Mouse (Mus musculus) spleen, postnatal 4 days (tissue): ENCODE results near the gene Edf1.
A peak's percentile ranks its signal among the peaks of the same experiment; 100 is the strongest.
"Not testable (repeated sequence)": the region's sequence is repeated elsewhere in the genome, so short reads cannot be mapped to it uniquely, and the experiment has no call there.

Experiments used
- DNase-seq, 2 experiments: peaks; one replicate each; pipeline ENCODE4 v3.0.0; 2022; ENCODE audit warnings: low spot score in 2 of 2

Gene Edf1

DNA sequence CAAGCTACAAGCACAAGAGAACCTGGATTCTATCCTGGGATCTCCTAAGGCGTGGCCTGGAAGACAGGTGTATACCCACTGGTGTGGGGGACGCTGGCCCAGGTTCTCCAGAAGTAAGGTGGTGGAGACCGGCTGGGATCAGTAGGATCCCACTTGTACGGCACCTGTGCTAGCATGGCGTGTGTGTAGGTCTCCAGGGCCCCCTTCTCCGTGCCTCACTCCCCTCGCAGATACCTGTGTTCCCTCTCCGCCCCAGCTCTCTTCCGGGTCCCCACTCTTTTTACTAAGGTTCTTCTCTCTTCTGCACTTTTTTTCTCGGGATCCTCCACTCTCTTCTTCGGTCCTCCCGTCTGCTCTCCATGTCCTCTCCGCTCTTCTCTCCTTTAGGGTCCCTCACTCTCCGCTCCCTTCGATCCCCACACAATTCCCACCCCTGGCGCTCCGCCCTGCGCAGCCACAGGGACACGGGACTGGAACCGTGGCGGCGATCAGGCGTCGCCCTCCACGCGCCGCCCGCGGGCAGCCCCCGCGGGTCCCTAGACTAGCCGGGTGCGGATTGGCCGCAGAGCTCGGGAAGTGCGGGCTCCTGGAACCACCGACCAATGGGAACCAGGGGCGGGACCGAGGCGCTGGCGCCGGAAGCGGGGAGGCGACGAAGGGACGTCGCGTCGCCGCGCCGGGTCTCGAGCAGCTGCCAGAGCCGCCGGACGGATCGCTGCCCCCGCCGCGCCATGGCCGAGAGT, at the start of gene Edf1:
Gene Edf1 (plus strand): TSS at position 627 of the 743 bp plus-strand sequence.
- DNase-seq: peak; percentile 93 to 96

DNA sequence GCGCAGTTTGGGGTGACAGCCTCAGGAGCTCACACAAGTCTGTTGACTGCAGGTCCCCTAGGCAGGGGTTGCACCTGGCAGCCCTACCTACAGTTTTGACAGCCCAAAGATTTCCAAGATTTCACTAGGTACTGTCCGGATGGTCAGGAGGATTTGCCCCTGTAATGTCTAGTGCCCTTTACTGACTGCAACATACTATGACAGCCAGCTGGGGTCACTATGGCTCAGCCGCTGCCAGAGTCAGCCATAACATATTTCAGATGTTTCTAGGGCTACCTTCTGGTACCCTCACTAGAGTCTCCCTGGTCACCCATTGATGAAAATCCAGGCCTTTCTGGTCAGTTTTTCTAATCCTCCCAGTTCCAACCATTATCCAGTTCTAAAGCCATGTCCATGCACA, 47.7 kb upstream of the Edf1 start:
- DNase-seq: no peak

DNA sequence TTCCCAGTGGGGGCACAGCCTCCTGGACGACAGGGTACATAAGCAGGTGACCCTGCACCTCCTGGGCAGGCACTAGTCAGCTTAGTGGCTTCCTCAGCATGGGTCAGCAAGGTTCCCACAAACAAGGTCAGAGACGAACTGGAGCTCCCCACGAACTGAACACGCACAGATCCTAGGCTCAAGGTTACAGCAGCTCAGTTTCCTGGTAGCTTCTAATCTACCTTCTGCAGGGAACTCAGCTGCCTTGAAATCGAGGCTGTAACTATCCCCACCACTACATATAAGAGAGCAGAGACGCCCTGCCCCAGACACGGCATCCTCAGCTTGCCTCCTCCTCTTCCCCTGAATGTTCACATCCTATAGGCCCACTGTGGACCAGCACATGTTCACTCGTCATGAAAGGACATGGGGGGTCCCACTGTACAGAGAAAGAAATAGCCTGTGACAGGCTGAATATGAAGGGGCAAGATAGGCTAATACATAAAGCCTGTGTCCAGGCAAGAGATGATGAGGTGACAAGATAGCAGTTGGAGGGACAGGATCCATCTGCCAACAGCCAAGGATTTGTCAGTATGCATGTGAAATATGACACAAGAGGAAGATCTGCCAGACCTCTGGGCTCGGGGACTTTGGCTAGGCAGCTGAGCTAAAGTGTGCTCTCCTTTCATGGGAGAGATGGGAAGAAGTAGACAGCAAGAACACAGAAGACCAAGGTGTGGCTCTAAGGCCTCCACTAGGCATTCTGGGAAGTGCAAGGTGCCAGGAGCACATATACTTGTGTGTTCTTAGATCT, 30.9 kb upstream of the Edf1 start:
- no peak for DNase-seq

DNA sequence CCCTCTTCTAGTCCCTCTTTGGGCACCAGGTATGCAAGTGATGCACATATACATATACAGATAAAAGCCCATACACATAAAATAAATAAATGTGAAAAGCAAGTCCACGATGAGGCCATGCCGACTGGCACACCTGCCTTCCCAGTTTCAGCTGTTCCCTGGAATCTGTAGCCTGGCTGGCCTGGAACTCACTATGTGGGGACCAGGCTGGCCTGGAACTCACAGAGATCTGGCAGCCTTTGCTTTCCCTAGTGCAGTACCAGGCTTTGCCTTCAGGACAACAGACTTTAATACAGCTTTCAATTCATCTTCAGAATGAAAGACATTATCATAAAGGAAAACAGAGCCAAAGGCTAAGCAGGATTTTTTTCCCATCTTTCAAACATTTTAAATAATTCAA, 23.9 kb upstream of the Edf1 start:
- no peak for DNase-seq

DNA sequence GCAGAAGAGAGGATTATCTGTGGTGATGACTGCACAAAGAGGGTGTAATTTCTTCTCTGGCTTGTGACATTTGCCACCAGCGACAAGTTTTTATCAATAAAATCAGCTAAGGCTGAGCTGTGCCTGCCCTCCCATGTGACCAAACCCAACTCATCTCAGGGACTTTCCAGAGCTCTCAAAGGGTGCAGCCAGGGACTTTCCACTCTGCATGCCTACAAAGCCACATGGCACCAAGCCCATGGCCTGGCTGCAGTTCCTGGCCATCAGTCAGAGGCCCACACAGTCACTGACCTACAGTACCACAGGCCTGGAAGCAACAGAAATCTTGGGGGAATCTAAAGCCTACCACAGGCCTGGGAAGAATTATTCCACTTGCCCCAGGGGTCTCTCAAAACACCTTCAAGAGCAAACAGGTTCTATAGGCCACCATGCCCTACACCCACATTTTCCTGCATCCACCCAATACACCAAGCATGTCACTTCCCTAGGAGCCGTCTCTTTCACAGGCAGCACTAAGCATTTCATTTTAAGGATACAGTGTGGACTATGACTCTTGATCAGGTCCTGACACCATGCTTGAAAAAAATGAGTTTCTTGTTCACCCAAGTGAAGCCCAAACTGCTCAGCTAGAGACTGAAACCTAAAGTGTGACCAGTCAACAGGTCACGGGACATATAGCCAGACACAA, 23.3 kb upstream of the Edf1 start:
- peak in 1 of 2 experiments; percentile 38 for DNase-seq

DNA sequence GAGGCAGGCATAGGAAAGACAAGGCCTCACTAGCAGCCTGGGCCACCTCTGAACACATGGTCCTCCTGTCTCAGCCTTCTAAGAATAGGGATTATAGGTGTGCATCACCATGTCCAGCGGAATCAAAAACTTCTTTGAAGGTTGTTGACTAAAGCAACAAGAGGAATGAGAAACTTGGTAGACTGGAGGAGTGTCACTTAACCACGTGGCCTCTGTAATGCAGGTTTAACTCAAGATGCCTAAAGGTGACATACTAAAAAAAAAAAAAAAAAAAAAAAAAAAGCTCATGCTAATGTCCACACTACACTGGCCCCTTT, 22.8 kb upstream of the Edf1 start:
- no peak for DNase-seq

DNA sequence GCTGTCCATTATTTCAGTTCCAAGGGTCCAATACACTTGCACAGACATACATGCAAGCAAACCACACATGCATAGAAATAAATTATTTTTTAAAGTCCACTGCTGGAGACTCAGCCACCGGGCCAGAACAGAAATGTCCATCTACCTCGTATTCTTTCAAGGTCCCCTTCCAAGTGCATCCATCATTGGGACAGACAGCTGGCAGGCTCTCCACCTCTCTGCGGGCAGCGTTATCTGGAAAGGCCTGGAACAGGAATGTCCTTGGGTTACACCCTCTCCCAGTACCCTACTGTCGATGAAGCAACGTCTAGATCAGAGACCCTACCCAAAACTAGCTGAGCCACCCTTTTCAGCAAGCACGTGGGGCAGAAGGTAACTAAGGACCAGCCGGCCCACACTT, 21.1 kb upstream of the Edf1 start:
- DNase-seq: no peak

DNA sequence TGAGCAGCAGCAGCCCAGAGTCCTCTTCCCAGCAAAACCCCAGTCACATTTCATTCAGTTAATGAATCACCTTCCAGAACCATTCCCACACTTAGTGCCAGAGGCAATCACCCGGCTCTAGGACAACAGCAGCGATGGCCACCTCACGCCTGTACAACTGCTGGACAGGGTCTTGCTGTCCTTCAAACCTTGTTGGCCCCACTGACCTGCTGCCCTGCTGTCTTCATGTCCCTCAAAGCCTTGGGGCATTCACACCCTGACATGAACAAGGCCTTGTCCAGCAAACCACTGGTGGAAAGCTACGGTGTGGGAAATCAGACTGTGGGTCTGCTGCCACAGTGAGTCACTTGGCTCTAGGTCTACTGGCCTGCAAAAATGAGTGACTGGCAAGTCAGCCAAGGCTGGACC, 17.1 kb upstream of the Edf1 start:
- peak in 1 of 2 experiments; percentile 54 for DNase-seq

DNA sequence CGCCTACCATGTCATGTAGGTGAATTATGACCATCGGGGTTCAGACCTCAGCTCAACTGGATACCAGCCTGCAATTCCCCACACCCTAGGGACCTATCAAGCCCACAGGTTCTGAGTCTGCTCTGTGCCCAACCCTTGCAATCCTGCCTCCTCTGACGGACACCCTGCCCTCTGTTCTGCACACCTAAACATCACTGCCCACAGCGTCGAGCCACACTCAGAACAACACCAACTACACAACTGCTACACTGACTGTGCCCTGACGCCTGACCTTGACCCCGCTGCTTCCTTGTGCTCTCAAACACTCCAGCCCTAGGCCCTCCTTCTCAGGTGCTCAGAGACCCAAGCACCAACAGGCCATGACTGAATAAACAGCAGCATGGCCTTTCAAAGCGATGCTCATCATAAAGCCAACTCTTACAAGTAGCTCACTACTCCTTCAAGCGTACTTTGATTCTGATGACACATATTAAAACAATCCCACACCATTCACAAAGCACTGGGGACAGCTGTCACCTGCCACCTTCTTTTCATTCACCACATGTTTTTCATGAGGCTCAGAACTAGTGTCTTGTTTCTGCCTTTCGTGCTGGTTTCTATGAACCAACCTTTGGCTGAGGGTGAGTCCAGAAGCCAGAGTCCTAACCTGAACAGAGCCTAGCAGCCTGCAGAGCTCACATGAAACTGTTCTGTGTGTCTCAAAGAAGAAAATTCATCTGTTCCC, 15.8 kb upstream of the Edf1 start:
- peak in 1 of 2 experiments; percentile 57 for DNase-seq

DNA sequence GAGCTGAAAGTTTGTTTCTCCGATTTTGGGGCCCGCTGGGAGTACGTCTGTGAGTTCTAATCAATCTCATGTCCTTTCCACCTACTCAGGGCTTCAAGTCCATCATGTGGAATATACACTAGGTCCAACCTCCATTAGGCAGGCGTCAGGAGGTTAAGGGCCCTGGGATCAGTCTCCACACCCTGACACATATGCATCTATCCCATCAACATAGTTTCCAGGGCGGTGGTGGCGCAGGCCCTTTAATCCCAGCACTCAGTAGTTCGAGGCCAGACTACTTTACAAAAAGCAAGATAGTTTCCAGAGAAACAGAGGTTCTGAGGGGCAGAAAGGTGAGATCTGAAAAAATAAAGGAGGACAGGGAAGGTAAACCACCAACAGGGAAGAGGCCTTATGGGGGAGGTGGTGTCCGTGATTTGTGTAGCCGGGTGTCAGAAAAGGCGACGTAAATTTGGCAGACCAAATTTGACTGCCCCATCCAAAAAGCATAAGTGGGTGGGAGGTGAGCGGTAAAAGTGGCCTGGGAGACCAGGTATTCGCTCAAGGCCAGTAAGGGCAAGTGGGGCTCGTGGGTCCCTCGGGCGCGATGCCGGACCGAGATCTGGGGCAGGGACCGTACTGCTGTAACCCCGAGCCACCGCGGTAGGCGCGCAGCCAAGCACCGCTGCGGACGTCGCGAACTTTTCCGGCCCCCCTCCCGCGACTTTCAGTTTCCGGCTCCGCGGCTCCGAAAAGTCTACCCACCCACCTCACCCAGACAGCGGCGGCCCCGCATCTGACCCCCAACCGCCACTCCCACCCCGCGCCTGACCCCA, 11.4 kb upstream of the Edf1 start:
- DNase-seq: no peak

DNA sequence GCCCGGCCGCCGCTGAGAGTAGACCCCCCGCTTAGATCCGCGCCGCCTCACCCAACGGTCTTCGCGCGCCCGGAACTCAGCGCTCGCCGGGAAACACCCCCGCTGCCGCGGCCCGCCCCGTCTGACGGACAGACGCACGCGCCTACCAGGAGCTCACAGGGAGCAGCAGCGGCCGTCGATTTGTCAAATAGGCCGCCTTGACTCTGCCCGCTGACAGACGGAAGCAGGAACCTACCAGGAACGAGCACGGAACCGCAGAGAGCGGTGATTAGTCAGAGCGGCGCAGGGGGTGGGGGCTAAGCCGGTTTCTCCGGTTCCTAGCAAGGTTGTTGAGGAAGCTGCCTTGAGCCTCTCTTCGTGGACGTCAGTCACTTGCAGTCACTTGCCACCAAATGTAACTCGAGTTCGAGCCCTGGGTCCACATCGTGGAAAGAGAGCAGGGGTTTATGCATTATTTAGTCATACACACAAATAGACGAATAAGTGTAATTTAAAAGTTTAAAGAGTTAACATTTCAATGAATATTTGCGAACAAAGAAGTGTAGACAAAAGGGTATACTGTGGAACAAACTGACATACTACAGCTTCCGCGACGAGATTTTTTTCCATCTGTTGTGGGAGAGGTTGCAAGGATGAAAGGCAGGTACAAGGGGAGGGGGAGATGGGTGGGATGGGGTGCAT, 10.7 kb upstream of the Edf1 start, which contains the start of gene Traf2:
Gene Traf2 (minus strand): TSS at position 130 of the 681 bp plus-strand sequence.
- DNase-seq: peak; percentile 98

DNA sequence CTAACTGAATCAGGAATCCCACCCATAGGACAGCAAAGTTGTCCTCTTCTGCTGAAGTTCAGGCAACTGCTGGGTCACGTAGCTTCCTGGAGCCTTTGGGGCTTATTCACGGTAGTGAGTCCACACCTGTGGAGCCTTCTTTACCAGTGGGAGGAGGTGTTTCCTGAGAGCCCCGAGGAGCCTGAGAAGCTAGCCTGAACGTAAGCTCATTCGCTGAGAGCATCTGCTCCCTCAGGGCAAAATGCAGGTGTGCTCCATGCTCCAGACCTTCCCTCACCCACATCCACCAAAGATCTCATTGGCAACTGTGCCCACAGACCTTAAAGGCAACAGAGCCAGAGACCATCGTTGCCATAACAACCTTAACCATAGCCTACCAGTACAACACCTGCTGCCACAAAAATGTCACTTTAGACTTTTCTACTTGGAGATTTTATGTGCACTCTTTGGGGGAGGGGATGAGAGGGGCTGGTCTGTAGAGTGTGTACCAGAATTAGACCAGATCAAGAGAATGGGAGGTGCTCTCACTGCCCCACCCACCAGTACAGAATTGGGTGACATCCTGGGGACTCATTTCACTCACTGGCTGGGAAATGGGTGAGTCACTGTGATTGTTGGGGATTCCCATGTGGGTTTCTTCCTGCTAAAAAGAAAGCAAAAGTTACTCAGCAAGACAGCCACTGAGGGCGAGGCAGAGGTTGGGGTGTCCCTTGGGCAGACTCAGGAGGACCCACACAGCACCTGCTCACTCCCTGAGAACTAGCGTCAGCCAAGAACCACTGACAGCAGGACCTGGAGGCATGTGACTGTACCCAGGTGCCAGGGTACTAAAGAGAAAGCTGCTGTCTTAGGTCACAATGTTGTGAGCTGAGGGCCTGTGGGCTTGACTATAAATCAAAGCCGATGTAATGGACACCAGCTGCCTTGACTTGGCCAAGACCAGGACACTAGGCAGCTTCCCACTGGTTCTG, 8.3 kb upstream of the Edf1 start:
- DNase-seq: peak in 1 of 2 experiments; percentile 57

DNA sequence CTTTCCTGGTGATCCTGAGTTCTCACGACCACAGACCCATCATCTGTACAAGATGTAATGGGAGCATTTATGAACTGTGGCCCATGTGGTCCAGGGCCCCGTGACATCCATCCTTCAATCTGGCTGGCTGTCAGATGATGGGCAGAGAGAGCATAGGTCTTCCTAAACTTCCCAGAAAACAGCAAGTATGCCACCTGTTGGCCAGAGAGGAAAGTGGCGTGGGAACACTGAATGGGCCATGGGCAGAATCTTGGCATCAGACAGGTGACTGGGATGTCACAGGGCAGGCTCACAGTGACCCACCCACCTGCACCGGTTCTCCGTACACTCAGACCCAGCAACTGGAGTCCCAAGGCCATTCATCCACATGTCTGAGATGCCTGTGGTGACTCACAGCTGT, 6.5 kb upstream of the Edf1 start:
- DNase-seq: peak in 1 of 2 experiments; percentile 65

DNA sequence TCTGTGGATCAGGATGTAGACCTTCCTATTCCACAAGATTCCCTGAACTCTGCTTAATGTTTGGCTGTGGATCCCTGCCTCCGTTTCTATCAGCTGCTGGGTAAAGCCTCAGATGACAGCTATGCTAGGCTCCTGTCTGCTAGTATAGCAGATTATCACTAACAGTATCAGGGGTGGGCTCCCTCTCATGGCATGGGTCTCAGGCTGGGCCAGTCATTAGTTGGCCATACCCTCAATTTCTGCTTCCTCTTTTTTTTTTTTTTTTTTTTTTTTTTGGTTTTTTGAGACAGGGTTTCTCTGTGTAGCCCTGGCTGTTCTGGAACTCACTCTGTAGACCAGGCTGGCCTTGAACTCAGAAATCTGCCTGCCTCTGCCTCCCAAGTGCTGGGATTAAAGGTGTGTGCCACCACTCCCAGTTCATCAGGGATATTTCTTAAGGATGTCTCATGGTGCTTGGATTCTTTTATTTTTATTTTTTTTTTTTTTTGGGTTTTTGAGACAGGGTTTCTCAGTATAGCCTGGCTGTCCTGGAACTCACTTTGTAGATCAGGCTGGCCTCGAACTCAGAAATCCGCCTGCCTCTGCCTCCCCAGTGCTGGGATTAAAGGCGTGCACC, 4.4 kb upstream of the Edf1 start:
- not testable (repeated sequence) for DNase-seq

DNA sequence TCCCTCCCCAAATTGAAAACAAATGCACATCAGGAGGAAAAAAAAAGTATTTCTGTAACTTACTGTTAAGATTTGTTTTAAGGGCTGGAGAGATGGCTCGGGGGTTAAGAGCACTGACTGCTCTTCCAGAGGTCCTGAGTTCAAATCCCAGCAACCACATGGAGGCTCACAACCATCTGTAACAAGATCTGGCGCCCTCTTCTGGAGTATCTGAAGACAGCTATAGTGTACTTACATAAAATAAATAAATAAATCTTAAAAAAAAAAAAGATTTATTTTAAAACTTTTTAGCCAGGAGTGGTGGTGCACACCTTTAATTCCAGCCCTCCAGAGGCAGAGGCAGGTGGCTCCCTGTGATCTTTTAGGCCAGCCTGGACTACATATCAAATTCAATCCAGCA, 2.2 kb upstream of the Edf1 start:
- DNase-seq: not testable (repeated sequence)

DNA sequence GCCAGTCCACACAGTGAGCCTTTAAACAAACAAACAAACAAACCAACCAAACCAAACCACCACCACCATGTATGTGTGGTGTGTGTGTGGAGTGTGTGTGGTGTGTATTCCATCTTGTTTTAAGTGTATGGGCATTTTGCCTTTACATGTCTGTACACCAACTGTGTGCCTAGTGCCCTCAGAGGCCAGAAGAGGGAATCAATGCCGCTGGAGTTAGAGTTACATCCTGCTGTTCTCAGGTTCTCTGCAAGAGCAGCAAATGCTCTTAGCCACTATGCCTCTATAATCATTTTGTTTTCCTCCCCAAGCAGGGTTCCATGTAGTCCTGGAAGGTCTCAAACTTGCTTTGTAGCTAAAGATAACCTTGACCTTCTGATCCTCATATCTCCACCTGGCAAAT, 1.4 kb upstream of the Edf1 start:
- DNase-seq: no peak

DNA sequence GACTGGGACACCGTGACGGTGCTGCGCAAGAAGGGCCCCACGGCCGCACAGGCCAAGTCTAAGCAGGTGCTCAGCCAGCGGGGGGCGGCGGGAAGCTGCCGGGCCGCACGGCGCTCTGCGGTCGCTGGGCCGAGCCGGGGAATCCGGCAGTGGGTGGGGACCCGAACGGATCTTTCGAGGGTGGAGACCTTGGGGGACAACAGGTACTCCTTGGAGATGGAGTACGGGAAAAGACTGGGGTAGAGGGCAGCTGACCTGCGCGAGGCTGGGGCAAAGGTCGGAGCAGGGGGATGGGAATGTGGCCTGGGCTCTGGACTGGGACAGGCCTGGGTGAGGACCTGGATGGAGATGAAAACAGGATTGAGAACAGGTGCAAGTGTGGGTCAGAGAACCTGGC, 315 bp downstream of the Edf1 start:
- no peak for DNase-seq

DNA sequence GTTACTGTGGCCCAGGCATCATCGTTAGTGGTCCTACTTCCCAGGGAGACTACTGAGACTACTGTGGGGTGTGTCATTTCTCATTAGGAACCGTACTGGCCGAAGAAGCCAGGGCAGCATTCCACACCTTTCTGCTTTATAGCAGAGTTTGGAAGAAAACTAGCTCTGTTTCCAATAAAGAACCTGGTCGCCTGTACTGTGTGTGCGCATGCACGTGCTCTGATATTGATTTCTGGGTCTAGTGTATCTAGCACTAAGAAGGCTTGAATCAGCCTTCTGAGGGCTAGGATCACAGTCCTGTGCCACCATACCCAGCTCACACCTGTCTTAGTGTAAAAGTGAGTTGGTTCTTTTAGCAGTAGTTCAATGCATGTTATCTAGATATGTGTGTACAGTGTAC, 1.1 kb downstream of the Edf1 start:
- no peak for DNase-seq

DNA sequence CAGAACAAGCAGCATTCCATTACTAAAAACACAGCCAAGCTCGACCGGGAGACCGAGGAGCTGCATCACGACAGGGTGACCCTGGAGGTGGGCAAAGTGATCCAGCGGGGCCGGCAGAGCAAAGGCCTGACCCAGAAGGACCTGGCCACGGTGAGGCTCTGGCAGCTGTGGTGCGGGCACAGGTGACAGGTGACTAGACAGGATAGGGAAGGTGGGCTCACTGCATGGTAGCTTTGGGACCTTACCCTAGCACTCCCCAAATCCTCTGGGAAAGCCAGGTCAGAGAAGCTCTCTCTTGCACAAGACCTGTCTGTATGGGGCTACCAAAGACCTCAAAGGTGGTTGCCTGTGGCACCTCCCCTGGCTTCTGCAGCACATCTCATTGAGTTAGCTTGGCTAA, 2.9 kb downstream of the Edf1 start:
- DNase-seq: no peak
